Mouse (Mus musculus) liver, embryonic 14 days (tissue): ENCODE data around the gene Alkbh8. TPM values are rescaled to one million over a fixed set of nuclear protein-coding genes. Genes with fewer than 3 reads are reported as not detected.

Experiments
- polyA plus RNA-seq: library from polyadenylated mRNA; depleted of rRNA; stranded (reverse); fragments of >200 nt; gene quantifications from 2 replicates; pipeline ENCODE4 v1.2.3, GENCODE M21; 2012; rRNA removed

Alkbh8 gene
- polyA plus RNA-seq, result 5.4 and 6.2 TPM in 2 replicates

DNA sequence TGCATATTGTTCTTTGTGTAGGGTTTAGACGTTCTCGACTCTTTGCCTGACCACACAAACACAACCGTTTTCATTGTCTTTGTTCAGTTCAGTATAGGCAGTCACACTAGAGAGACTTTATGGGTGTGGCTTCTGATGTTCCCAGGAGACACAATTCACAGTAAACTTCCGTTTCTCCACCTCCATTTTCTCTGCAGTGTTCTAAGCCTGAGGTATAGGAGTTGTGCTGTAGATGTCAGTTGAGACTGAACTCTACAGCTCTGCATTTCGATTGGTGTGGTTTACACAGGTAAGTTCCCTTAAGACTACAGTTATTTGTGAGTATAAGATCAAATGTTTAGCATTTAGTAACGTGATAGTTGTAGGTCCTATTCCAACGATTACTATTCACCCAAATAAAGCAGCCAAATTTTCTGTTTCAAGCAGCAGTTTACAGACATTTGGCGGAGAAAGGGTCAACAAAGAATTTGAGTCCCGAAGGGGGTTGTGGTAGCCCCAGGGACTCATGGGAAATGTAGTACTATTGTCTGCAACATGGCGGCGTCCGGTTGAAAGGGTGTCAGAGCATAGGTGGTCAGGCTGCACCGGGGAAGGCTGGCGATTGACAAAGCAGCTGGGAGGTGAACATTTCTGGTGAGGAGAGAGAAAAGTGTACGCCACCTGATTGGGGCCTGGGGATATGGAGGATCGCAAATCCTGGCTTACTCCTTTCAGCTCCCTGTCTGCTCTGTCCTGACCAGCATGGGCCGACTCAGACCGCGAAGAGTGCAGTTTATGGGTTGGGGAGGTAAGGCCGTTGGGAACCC, at the start of gene Alkbh8:
Gene Alkbh8 (plus strand): TSS at position 179 of the 806 bp plus-strand sequence.

GRCm38 (mm10) chr9:3403251-3404208, 68.6 kb downstream of the Alkbh8 start, which contains the start of gene Cwf19l2:
Gene Cwf19l2, plus strand, starts transcription at chr9:3403592.

Other genes with a start within 250 kb of the Alkbh8 start
- gene Cwf19l2, start 68.5 kb downstream of the Alkbh8 start, polyA plus RNA-seq, result 1.8 and 2.3 TPM in 2 replicates
- 0.07 and 0.08 TPM in 2 replicates for gene Gucy1a2, start 197.6 kb downstream of the Alkbh8 start, polyA plus RNA-seq